Mouse (Mus musculus) intestine, embryonic 16.5 days (tissue): ENCODE measurements around the gene Oas1d. TPM values are rescaled to one million over a fixed set of nuclear protein-coding genes. Genes with fewer than 3 reads are reported as not detected.

Source experiments
- ATAC-seq: fragments of 200-750 bp; cut with Nextera tagmentation; 2 replicates; pipeline ENCODE4 v1.8.0; 2017; ENCODE audit warnings: moderate TSS enrichment, moderate library complexity
- H3K27ac ChIP-seq: fragments of 300-500 bp; sonication (generic); 2 replicates; pipeline ENCODE4 v1.5.1; 2014; ENCODE audit warnings: mild to moderate bottlenecking, low read length
- H3K27me3 ChIP-seq: fragments of 300-500 bp; sonication (generic); replicated peaks from 2 replicates; pipeline ENCODE4 v1.6.1; 2014; ENCODE audit warnings: low read length, control low read depth, mixed read lengths; ENCODE audit not compliant: control insufficient read depth, insufficient read depth
- H3K36me3 ChIP-seq: fragments of 300-500 bp; sonication (generic); 2 replicates; pipeline ENCODE4 v1.6.1; 2014; ENCODE audit warnings: low read length, control low read depth; ENCODE audit not compliant: control insufficient read depth, insufficient read depth
- H3K4me1 ChIP-seq: fragments of 300-500 bp; sonication (generic); 2 replicates; pipeline ENCODE4 v1.6.1; 2014; ENCODE audit warnings: low read length, control low read depth, mixed read lengths; ENCODE audit not compliant: control insufficient read depth, insufficient read depth
- H3K4me2 ChIP-seq: fragments of 300-500 bp; sonication (generic); 2 replicates; pipeline ENCODE4 v1.6.1; 2014; ENCODE audit warnings: low read depth, low read length, control low read depth
- H3K4me3 ChIP-seq: fragments of 300-500 bp; sonication (generic); 2 replicates; pipeline ENCODE4 v1.5.1; 2014; ENCODE audit warnings: mild to moderate bottlenecking, low read length
- H3K9ac ChIP-seq: fragments of 300-500 bp; sonication (generic); 2 replicates; pipeline ENCODE4 v1.6.1; 2014; ENCODE audit warnings: low read depth, low read length
- H3K9me3 ChIP-seq: fragments of 300-500 bp; sonication (generic); 2 replicates; pipeline ENCODE4 v1.6.1; 2016; ENCODE audit warnings: low read length, control low read depth; ENCODE audit not compliant: control insufficient read depth
- WGBS: fragments of 180-500 bp; shearing (Covaris S2); extraction: QIAGEN DNeasy Blood & Tissue Kit; methylation state at CpG from one replicate; pipeline ENCODE4 v1.1.7; 2014; 5-methylcytosine and 5-hydroxymethylcytosine counted together
- polyA plus RNA-seq: library from polyadenylated mRNA; unstranded; fragments of >200 nt; fragmentation: Nextera tagmentation; extraction: Ambion mirVana; gene quantifications from 2 replicates; pipeline ENCODE4 v1.2.1, GENCODE M21; 2015

The Oas1d gene
- polyA plus RNA-seq, 1 experiment from 2014 or later, result not detected

DNA sequence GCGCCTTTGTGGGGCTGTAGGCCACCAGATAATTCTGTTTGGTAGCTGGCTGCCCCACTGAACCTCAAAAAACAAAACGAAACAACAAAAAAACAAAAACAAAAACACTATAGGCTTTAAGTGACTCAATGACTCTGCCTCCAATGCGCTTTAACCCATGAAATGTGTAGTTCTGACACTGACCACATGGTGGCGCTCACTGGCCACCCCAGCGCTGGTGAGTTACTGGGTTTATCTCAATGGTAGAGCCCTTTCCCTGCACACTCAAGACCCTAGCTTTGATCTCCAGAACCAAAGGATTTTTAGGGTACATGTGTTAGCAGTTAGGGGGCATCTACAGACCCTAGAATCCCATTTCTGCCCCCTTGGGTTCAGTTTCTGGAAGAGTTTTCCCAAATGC is 39.6 kb downstream of the Oas1d start:
- Histone ChIP-seq H3K27ac (no peak overlapping the region), H3K27me3 (no peaks in the 10 kb centered on the region), H3K4me3 (no peak overlapping the region), H3K9ac (no peak overlapping the region), H3K9me3 (no peaks in the 10 kb centered on the region), H3K4me1 (no peaks in the 10 kb centered on the region), H3K36me3 (no peaks in the 10 kb centered on the region), H3K4me2 (no peak overlapping the region)
- WGBS, result 23% methylated on average over 5 of the region's 5 CpGs
- no peak for ATAC-seq

DNA sequence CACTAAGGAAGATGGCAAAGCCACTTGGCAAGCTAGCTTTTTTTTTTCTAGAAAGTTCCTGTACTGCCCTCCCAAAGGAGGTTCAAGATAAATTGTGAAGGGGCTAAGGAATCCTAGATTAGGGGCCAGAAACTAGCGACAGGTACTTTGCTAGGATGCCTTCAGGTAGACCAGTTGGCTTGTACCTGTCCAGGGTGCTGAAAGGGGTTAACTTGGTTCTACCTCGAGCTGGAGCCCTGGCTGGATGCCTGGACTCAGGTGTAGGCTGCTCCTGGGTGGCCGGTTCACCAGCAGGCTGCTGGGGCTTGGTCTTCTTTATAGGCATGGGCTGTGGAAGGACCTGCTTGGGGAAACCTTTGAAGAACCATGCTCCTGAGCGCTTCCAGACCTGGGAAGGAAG is 46.7 kb downstream of the Oas1d start:
- 55% methylated on average over 4 of the region's 4 CpGs for WGBS
- H3K27me3 ChIP-seq, result no peaks in the 10 kb centered on the region
- no peak for ATAC-seq
- no peaks in the 10 kb centered on the region for H3K9me3 ChIP-seq
- no peak overlapping the region for H3K9ac ChIP-seq
- no peak overlapping the region for H3K4me2 ChIP-seq
- no peak overlapping the region for H3K4me3 ChIP-seq
- H3K4me1 ChIP-seq, result no peaks in the 10 kb centered on the region
- H3K36me3 ChIP-seq, result no peaks in the 10 kb centered on the region
- no peak overlapping the region for H3K27ac ChIP-seq

DNA sequence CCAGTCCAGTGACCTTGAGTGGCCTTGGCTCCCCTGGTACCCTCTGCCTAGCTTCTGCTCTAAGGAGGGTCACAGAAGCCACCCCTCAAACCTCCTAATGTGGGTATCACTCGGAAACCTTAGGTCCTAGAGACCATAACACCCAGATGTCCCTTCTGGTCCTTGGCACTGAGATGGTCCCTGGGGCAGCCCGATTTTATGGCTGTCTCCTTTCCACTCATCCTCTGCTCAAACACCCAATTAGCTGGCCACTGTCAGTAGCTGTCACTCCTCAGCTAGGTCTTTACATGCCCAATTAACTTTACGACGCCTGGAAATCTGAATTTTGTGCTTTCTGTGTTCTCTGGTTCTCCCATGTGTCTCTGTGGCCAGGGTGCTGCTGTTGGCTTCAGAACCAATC is 51.8 kb downstream of the Oas1d start:
- 86% methylated on average over 4 of the region's 4 CpGs for WGBS
- H3K27ac ChIP-seq, result no peak overlapping the region
- H3K9me3 ChIP-seq, result no peaks in the 10 kb centered on the region
- H3K4me2 ChIP-seq, result no peak overlapping the region
- H3K9ac ChIP-seq, result no peak overlapping the region
- H3K4me3 ChIP-seq, result no peak overlapping the region
- no peaks in the 10 kb centered on the region for H3K4me1 ChIP-seq
- no peaks in the 10 kb centered on the region for H3K27me3 ChIP-seq
- no peak for ATAC-seq
- no peaks in the 10 kb centered on the region for H3K36me3 ChIP-seq

DNA sequence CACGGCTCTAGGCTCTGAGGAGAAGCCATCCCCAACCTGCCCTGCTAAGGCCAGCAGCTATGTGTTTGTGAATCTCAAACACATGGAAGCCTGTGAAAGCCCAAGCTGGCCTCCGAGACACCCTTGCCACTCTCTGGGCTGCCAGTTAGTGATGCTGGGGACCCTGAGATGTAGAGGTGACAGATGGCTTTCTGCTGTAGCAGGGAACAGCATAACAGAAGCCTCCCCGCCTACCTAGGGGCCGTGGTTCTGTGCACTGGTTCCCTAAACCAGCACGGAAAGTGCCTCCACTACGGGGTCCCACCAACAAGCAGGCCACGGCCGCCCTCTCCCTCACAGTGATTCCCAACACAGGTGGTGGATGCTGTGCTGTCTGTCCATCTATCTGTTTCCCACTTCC is 52.6 kb downstream of the Oas1d start:
- no peak overlapping the region for H3K27ac ChIP-seq
- 84% methylated on average over 8 of the region's 8 CpGs for WGBS
- no peaks in the 10 kb centered on the region for H3K9me3 ChIP-seq
- H3K36me3 ChIP-seq, result no peaks in the 10 kb centered on the region
- no peak overlapping the region for H3K9ac ChIP-seq
- H3K4me2 ChIP-seq, result no peak overlapping the region
- no peaks in the 10 kb centered on the region for H3K4me1 ChIP-seq
- H3K4me3 ChIP-seq, result no peak overlapping the region
- no peak for ATAC-seq
- no peaks in the 10 kb centered on the region for H3K27me3 ChIP-seq

DNA sequence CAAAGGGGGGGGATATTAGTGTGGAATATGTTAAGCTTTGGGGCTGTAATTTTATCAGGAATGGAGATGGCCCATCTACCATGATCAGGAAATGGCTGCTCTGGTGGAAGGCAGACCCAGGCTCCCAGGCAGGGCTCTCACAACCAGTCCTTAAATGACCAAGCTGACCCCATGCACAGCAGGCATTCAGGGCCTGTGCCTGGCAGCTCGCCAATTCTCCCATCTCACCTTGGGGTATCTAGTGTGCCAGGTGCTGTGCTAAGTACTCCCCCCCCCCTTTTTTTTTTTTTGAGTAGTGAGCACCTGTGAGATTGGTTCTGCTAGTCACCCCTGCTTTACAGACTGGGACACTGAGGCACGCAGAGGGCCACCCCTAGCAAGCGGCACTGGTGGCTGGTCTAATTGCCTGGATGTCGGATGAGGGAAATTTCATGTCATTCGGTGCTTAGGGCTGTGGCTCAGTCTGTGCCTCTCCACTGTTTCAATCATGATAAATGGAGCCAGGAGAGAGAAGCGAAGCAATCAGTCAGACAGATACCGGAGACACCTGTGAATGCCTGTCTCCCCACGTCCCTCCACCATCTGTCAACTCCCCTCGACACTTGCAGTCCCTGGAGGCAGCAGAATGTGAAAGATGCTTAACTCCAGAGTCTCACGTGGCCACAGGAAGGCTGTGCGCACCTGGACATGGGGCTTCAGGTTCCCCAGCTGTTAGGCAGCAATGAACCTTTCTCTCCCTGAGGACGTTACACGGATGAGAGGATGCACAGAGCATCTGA is 53.2 kb downstream of the Oas1d start:
- no peak for ATAC-seq
- Histone ChIP-seq H3K27ac (no peak overlapping the region), H3K9ac (no peak overlapping the region), H3K4me3 (no peak overlapping the region), H3K4me1 (no peaks in the 10 kb centered on the region), H3K4me2 (no peak overlapping the region), H3K36me3 (no peaks in the 10 kb centered on the region), H3K27me3 (no peaks in the 10 kb centered on the region), H3K9me3 (no peaks in the 10 kb centered on the region)
- WGBS, result 73% methylated on average over 13 of the region's 13 CpGs

DNA sequence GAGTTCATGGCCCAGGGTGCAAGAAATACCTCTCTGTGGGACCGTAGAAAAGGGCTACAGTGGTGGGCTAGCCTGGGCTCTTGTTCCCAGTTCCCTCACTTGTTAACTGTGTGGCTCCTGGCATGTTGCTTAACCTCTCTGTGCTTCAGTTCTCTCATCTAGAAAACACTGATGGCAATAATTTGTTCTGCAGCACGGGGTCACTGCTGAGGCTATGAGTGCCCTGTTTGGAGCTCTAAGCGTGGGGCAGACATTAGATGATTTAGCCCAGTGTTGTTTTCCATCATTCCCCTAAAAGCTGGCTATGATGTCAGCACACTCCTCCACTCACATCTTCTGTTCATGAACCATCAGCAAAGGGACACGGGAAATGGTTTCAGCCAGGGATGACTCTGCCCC is 53.8 kb downstream of the Oas1d start:
- no peaks in the 10 kb centered on the region for H3K9me3 ChIP-seq
- no peaks in the 10 kb centered on the region for H3K36me3 ChIP-seq
- H3K4me1 ChIP-seq, result no peaks in the 10 kb centered on the region
- H3K4me3 ChIP-seq, result no peak overlapping the region
- H3K9ac ChIP-seq, result no peak overlapping the region
- no peak overlapping the region for H3K27ac ChIP-seq
- 58% methylated on average over 4 of the region's 4 CpGs for WGBS
- ATAC-seq, result no peak
- H3K4me2 ChIP-seq, result no peak overlapping the region
- no peaks in the 10 kb centered on the region for H3K27me3 ChIP-seq

DNA sequence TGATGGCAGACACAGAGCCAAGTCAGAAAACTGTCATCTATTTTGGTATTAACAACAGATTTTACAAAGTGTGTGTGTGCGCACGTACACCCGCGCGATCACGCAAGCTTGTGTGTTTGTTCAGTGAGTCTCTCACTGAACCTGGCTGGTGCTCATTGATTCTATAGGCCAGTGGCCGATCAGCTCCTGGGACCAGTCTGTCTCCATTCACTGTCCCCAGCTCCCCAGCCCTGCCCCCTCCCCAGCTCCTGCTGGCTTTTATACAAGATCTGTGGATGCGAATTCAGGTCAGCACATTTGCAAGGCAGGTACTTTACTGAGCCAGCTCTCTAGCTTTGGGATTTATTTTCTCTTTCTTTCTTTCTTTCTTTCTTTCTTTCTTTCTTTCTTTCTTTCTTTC is 54.5 kb downstream of the Oas1d start:
- H3K4me3 ChIP-seq, result no peak overlapping the region
- no peaks in the 10 kb centered on the region for H3K27me3 ChIP-seq
- no peak overlapping the region for H3K27ac ChIP-seq

DNA sequence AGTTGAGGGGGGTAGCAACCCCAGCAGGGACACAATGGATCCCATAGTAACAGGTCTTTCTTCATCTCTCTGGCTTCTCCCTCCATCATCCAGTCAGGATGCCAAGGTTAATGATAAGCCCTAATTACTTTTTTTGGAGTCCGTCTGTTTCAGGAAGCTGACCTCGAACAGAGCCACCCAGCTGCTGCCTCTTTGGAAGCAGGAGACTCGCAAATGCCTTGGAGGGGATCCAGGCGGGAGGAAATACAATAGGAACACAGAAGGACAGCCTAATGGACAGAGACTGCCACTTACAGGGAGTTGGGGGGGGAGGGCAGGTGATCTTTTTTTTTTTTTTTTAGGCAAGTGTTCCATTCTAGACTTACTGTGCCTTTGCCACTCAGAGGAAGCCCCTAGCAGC is 55.4 kb downstream of the Oas1d start:
- Histone ChIP-seq H3K9me3 (no peaks in the 10 kb centered on the region), H3K27me3 (no peaks in the 10 kb centered on the region), H3K36me3 (no peaks in the 10 kb centered on the region), H3K9ac (no peak overlapping the region), H3K27ac (no peak overlapping the region), H3K4me1 (no peaks in the 10 kb centered on the region), H3K4me3 (no peak overlapping the region), H3K4me2 (no peak overlapping the region)
- no peak for ATAC-seq
- 36% methylated on average over 4 of the region's 4 CpGs for WGBS

More for the DNA sequence above, 54.5 kb downstream of the Oas1d start:
- ATAC-seq, result no peak
- no peaks in the 10 kb centered on the region for H3K36me3 ChIP-seq
- H3K9ac ChIP-seq, result no peak overlapping the region
- no peak overlapping the region for H3K4me2 ChIP-seq
- H3K9me3 ChIP-seq, result no peaks in the 10 kb centered on the region
- whole genome bisulfite sequencing, result 88% methylated on average over 8 of the region's 8 CpGs
- no peaks in the 10 kb centered on the region for H3K4me1 ChIP-seq
